Mouse (Mus musculus): Measurements from ENCODE around the gene Gsap.
"Not testable (repeated sequence)": the region's sequence is repeated elsewhere in the genome, so short reads cannot be mapped to it uniquely, and the experiment has no call there.

Gsap gene

GRCm38 (mm10) chr5:21183046-21183445 is 3.0 kb upstream of the Gsap start:
- DNase-seq, result not testable (repeated sequence)

- DNase-seq, result no peak
Measured at GRCm38 (mm10) chr5:21186821-21187220, 766 bp downstream of the Gsap start.

GRCm38 (mm10) chr5:21188435-21188834 is 2.4 kb downstream of the Gsap start:
- DNase-seq, result no peak

GRCm38 (mm10) chr5:21189036-21189435 is 3.0 kb downstream of the Gsap start:
- no peak for DNase-seq

GRCm38 (mm10) chr5:21189460-21189859 is 3.4 kb downstream of the Gsap start:
- DNase-seq, result no peak

- DNase-seq, result no peak
Measured at GRCm38 (mm10) chr5:21203504-21203903, 17.4 kb downstream of the Gsap start.

- no peak for DNase-seq
Measured at GRCm38 (mm10) chr5:21204157-21204556, 18.1 kb downstream of the Gsap start.

GRCm38 (mm10) chr5:21206014-21206413 is 20.0 kb downstream of the Gsap start:
- no peak for DNase-seq

GRCm38 (mm10) chr5:21211406-21211805 is 25.4 kb downstream of the Gsap start:
- DNase-seq, result no peak

GRCm38 (mm10) chr5:21212933-21213332 is 26.9 kb downstream of the Gsap start:
- no peak for DNase-seq

GRCm38 (mm10) chr5:21213801-21214200 is 27.7 kb downstream of the Gsap start:
- DNase-seq, result no peak

GRCm38 (mm10) chr5:21217453-21218294 is 31.6 kb downstream of the Gsap start:
- no peak for DNase-seq

- no peak for DNase-seq
Measured at GRCm38 (mm10) chr5:21232876-21233275, 46.8 kb downstream of the Gsap start.

GRCm38 (mm10) chr5:21244575-21244974 is 58.5 kb downstream of the Gsap start:
- no peak for DNase-seq

GRCm38 (mm10) chr5:21245241-21245640 is 59.2 kb downstream of the Gsap start:
- no peak for DNase-seq

- no peak for DNase-seq
Measured at GRCm38 (mm10) chr5:21246794-21247193, 60.7 kb downstream of the Gsap start.

- no peak for DNase-seq
Measured at GRCm38 (mm10) chr5:21247916-21248315, 61.9 kb downstream of the Gsap start.

GRCm38 (mm10) chr5:21248834-21249233 is 62.8 kb downstream of the Gsap start:
- DNase-seq, result no peak

- no peak for DNase-seq
Measured at GRCm38 (mm10) chr5:21254731-21255525, 68.9 kb downstream of the Gsap start.

GRCm38 (mm10) chr5:21255551-21256132 is 69.6 kb downstream of the Gsap start:
- DNase-seq, result no peak

GRCm38 (mm10) chr5:21257126-21257525 is 71.1 kb downstream of the Gsap start:
- DNase-seq, result no peak

- no peak for DNase-seq
Measured at GRCm38 (mm10) chr5:21257806-21258205, 71.8 kb downstream of the Gsap start.

GRCm38 (mm10) chr5:21260746-21261145 is 74.7 kb downstream of the Gsap start:
- no peak for DNase-seq

All from kidney, adult 11 months (tissue).